Comparison of ENCODE assay signal across 8 mouse cellular contexts in the genomic region with DNA sequence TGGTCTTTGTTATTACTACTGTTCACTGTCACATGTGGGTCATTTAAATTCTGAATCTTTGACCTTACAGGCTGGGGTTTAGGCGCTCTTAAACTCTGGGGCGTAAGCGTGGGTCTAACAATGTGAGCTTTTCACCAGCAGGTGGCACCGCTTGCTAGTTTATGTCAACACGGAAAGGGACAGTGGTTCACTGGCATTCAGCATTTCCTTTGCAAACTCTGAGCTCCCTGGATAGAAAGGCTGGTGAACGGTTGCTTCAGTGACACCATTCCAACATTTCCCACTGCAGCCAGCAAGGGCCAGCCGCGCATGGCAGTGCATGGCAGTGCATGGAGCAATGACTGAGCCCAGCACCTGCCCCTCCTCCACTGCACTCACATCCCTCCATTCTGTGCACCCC. TPM values are rescaled to one million over a fixed set of nuclear protein-coding genes. Genes with fewer than 3 reads are reported as not detected.
A peak's percentile ranks its signal among the peaks of the same experiment; 100 is the strongest.
DNase-seq lines count a peak whose midpoint lies in the region; ATAC-seq and TF ChIP-seq lines count a peak whose summit lies in the region.

No protein-coding gene starts in this region.

- no peak overlapping the region for H3K4me3 ChIP-seq in lung, postnatal 0 days (ENCODE audit: low read depth, low read length)

- no peaks in the 10 kb centered on the region for H3K9me3 ChIP-seq in lung, postnatal 0 days (ENCODE audit: low read length)

- peak; percentile 80 for DNase-seq in MN1 (ENCODE audit: low spot score)
- DNase-seq in brain, embryonic 14.5 days (ENCODE audit: low read depth): peak; percentile 92
- DNase-seq in fibroblast of lung, adult 2 months (ENCODE audit: low read depth): peak; percentile 37
- DNase-seq in heart, postnatal 4 days: peak; percentile 80
- peak; percentile 42 to 86 for DNase-seq in layer of hippocampus, adult 18-20 months (ENCODE audit: low spot score in 2 of 2)
- peak; percentile 91 for DNase-seq in lung, postnatal 0 days (ENCODE audit: low spot score)
- peak; percentile 89 for DNase-seq in retina, embryonic 14.5 days (ENCODE audit: low spot score)

- H3K4me2 ChIP-seq in lung, postnatal 0 days (replicated peaks; ENCODE audit: low read depth, low read length): no peak overlapping the region

- H3K9ac ChIP-seq in lung, postnatal 0 days (replicated peaks; ENCODE audit: low read depth): no peak overlapping the region

- WGBS in lung, postnatal 0 days: 7% methylated on average over 8 of the region's 8 CpGs

- H3K27me3 ChIP-seq in lung, postnatal 0 days (replicated peaks; ENCODE audit: insufficient read depth, low read length): no peaks in the 10 kb centered on the region

- TF ChIP-seq EP300 in lung, postnatal 0 days (IDR thresholded peaks at IDR 0.05): no peak

- H3K36me3 ChIP-seq in lung, postnatal 0 days (ENCODE audit: insufficient read depth, low read length): no peaks in the 10 kb centered on the region

- H3K27ac ChIP-seq in lung, postnatal 0 days (ENCODE audit: low read length): no peak overlapping the region

- H3K4me1 ChIP-seq in lung, postnatal 0 days (ENCODE audit: insufficient read depth, low read depth, low read length): peaks cover 18% of the 10 kb centered on the region

- peak; percentile 40 for ATAC-seq in lung, postnatal 0 days
- ATAC-seq in erythroid progenitor cell, adult 5-6 weeks (replicated peaks; ENCODE audit: low FRiP score, poor library complexity, severe bottlenecking): no peak

- no peak for TF ChIP-seq POLR2A in brain, embryonic 14.5 days (IDR thresholded peaks at IDR 0.05; ENCODE audit: borderline replicate concordance, extremely low read depth, insufficient read depth, insufficient read length, poor library complexity, severe bottlenecking)

- TF ChIP-seq CTCF in brain, embryonic 14.5 days (IDR thresholded peaks at IDR 0.05; ENCODE audit: borderline replicate concordance, extremely low read depth, insufficient read depth, insufficient read length): peak; percentile 89
- peak; percentile 95 for TF ChIP-seq CTCF in lung, postnatal 0 days (IDR thresholded peaks at IDR 0.05)

RNA-seq across cellular contexts. Expression of gene 1810049J17Rik, which starts 49.5 kb away (rescaled TPM):
- polyA plus RNA-seq in brain, embryonic 14.5 days (2012; rRNA removed): 0.29 TPM in 1 of 2 replicates, not detected in the other
- under 1 TPM in 1 of 2 experiments, not detected in 1; 0.91 TPM for total RNA-seq in heart, postnatal 4 days (2021)
- 1 to 10 TPM in 1 of 2 experiments, not detected in 1; 2.5 TPM for total RNA-seq in layer of hippocampus, adult 18-20 months (2021)
- polyA plus RNA-seq in lung, postnatal 0 days (2015; fragmentation: Nextera tagmentation; extraction: Ambion mirVana): 0.33 and 1.1 TPM in 2 replicates
- not detected in 2 replicates for total RNA-seq in erythroid progenitor cell, adult 5-6 weeks (2015; ENCODE audit: low replicate concordance)
- not detected in 2 replicates for total RNA-seq in erythroid progenitor cell, adult 5-6 weeks (2017; ENCODE audit: low replicate concordance)

RNA-seq across cellular contexts. Expression of gene Golph3, which starts 49.9 kb away (rescaled TPM):
- 82.7 and 84.0 TPM in 2 replicates for polyA plus RNA-seq in brain, embryonic 14.5 days (2012; rRNA removed)
- total RNA-seq in heart, postnatal 4 days (2021): 10 to 100 TPM; 88.7 to 89.1 TPM
- 100 to 1,000 TPM in 1 of 2 experiments, 10 to 100 TPM in 1; 98.4 to 100 TPM for total RNA-seq in layer of hippocampus, adult 18-20 months (2021)
- polyA plus RNA-seq in lung, postnatal 0 days (2015; fragmentation: Nextera tagmentation; extraction: Ambion mirVana): 79.4 and 85.9 TPM in 2 replicates
- total RNA-seq in erythroid progenitor cell, adult 5-6 weeks (2015; ENCODE audit: low replicate concordance): 89.7 and 95.2 TPM in 2 replicates
- 68.7 and 76.9 TPM in 2 replicates for total RNA-seq in erythroid progenitor cell, adult 5-6 weeks (2017; ENCODE audit: low replicate concordance)

Comparison
In these comparisons a context has a peak if more than half of its experiments do, and no peak if none do; other contexts are left out.
1. DNase-seq: peak in every context shown above with its lines; median percentile 92 in brain, embryonic 14.5 days; 91 in lung, postnatal 0 days; 89 in retina, embryonic 14.5 days; 80 in MN1; 80 in heart, postnatal 4 days; 64 in layer of hippocampus, adult 18-20 months; 37 in fibroblast of lung, adult 2 months.